Mouse (Mus musculus) embryonic facial prominence, embryonic 13.5 days (tissue): ENCODE measurements around the gene Chic2. TPM values are rescaled to one million over a fixed set of nuclear protein-coding genes. Genes with fewer than 3 reads are reported as not detected.

Experiments used
- ATAC-seq: fragments of 200-750 bp; cut with Nextera tagmentation; 2 replicates; pipeline ENCODE4 v1.8.0; 2017; ENCODE audit warnings: low read depth; ENCODE audit not compliant: insufficient number of reproducible peaks, insufficient read depth, low FRiP score, low TSS enrichment
- H3K27ac ChIP-seq: fragments of 300-500 bp; sonication (generic); 2 replicates; pipeline ENCODE4 v1.5.1; 2015; ENCODE audit warnings: moderate library complexity, mild to moderate bottlenecking, inconsistent platforms
- H3K27me3 ChIP-seq: fragments of 300-500 bp; sonication (generic); 2 replicates; pipeline ENCODE4 v1.6.1; 2015; ENCODE audit warnings: mild to moderate bottlenecking, inconsistent platforms
- H3K36me3 ChIP-seq: fragments of 300-500 bp; sonication (generic); 2 replicates; pipeline ENCODE4 v1.6.1; 2015; ENCODE audit warnings: mild to moderate bottlenecking, inconsistent platforms
- H3K4me1 ChIP-seq: fragments of 300-500 bp; sonication (generic); 2 replicates; pipeline ENCODE4 v1.6.1; 2015; ENCODE audit warnings: inconsistent platforms
- H3K4me2 ChIP-seq: fragments of 300-500 bp; sonication (generic); 2 replicates; pipeline ENCODE4 v1.6.1; 2015; ENCODE audit warnings: moderate library complexity, mild to moderate bottlenecking, inconsistent platforms
- H3K4me3 ChIP-seq: fragments of 300-500 bp; sonication (generic); 2 replicates; pipeline ENCODE4 v1.5.1; 2015; ENCODE audit warnings: mild to moderate bottlenecking, inconsistent platforms
- H3K9ac ChIP-seq: fragments of 300-500 bp; sonication (generic); 2 replicates; pipeline ENCODE4 v1.6.1; 2015; ENCODE audit warnings: mild to moderate bottlenecking, inconsistent platforms
- H3K9me3 ChIP-seq: fragments of 300-500 bp; sonication (generic); 2 replicates; pipeline ENCODE4 v1.6.1; 2016; ENCODE audit warnings: inconsistent platforms
- WGBS: fragments of 180-500 bp; shearing (Covaris S2); methylation state at CpG from one replicate; pipeline ENCODE4 v1.1.7; 2015; ENCODE audit warnings: mixed read lengths; 5-methylcytosine and 5-hydroxymethylcytosine counted together
- polyA plus RNA-seq: library from polyadenylated mRNA; unstranded; fragments of >200 nt; fragmentation: Nextera tagmentation; extraction: Ambion mirVana; gene quantifications from 2 replicates; pipeline ENCODE4 v1.2.1, GENCODE M21; 2015

Gene Chic2
- 34.0 and 40.5 TPM in 2 replicates for polyA plus RNA-seq

- H3K27ac ChIP-seq, result peak within 1 kb of the TSS; percentile 90
- peak within 1 kb of the TSS; percentile 86 for H3K4me2 ChIP-seq
- H3K9ac ChIP-seq, result peak within 1 kb of the TSS; percentile 98
- peak; percentile 85 for ATAC-seq
- peak within 1 kb of the TSS; percentile 94 for H3K4me3 ChIP-seq
- under 1% methylated on average over 39 of the region's 90 CpGs for WGBS
- H3K4me1 ChIP-seq, result peaks cover 23% of the 10 kb centered on the region
- H3K9me3 ChIP-seq, result no peaks in the 10 kb centered on the region
- no peaks in the 10 kb centered on the region for H3K27me3 ChIP-seq
- peaks cover 8% of the 10 kb centered on the region for H3K36me3 ChIP-seq
Observed at GRCm38 (mm10) chr5:75044310-75044904, at the start of gene Chic2. Gene Chic2 (minus strand): TSS chr5:75044774.

DNA sequence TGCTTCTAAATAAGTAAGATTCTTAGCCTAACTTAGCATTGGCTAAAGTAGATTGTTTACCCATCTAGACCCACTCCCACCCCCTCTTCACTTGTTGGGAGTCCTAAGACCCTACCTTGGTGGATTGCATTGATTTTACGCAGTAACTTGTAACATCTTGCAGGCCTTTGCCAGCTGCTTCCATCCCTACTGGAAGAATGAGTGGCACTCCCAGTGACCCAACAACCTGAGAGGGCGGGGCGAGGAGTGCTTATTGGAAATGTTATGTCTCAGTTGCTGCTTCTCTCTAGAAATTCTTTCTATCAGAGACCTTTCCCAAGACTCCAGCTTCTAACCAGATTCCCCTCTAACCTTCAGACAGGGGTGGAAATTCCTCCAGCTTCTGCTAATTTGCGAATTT, 41.3 kb upstream of the Chic2 start:
- Histone ChIP-seq H3K27ac (no peak overlapping the region), H3K27me3 (peaks cover 84% of the 10 kb centered on the region), H3K9ac (no peak overlapping the region), H3K9me3 (no peaks in the 10 kb centered on the region), H3K4me3 (no peak overlapping the region), H3K36me3 (no peaks in the 10 kb centered on the region), H3K4me1 (peaks cover 16% of the 10 kb centered on the region), H3K4me2 (no peak overlapping the region)
- 8% methylated on average over 4 of the region's 4 CpGs for WGBS
- no peak for ATAC-seq

GRCm38 (mm10) chr5:75085521-75085875, 40.9 kb upstream of the Chic2 start:
- ATAC-seq, result no peak
- WGBS, result 4% methylated on average over 17 of the region's 17 CpGs
- no peaks in the 10 kb centered on the region for H3K9me3 ChIP-seq

DNA sequence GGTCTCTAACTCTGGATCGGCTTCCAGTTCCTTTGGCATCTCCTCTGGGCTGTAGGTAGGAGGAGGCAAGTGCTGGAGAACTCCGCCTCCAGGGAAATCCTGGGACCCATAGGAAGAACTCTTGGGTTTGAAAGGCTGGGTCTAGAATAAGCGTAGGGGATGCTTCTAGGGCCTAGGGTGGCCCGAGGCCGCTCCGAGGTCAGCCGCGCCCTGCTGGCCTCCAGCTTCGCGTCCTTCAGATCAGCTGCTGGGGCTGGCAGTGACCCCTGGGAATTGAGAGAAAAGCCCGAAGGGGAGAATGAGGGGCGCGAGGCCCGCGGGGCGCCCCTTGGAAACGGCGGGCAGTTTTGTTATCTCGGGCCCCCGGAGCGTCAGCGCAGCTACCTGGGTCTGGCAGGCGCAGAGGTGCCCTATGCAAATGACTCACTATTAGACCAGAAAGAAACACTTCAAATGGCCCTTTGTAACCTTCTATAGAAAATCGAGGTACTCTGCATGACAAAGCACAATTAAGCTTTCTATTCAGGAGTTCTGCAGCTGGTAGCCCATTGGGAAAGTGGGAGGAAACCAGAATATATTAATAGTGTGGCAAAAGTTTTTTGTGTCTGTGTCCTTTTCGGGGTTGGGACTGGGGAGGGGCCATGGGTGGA, 40.4 kb upstream of the Chic2 start:
- no peak overlapping the region for H3K4me3 ChIP-seq
- H3K4me1 ChIP-seq, result peaks cover 16% of the 10 kb centered on the region
- no peak overlapping the region for H3K27ac ChIP-seq
- peaks cover 91% of the 10 kb centered on the region for H3K27me3 ChIP-seq
- no peak overlapping the region for H3K9ac ChIP-seq
- no peaks in the 10 kb centered on the region for H3K9me3 ChIP-seq
- WGBS, result 1% methylated on average over 25 of the region's 25 CpGs
- H3K4me2 ChIP-seq, result peak overlapping the region; percentile 18; the same call in 1 of the 2 replicates
- H3K36me3 ChIP-seq, result no peaks in the 10 kb centered on the region
- no peak for ATAC-seq

More at GRCm38 (mm10) chr5:75085521-75085875, 40.9 kb upstream of the Chic2 start:
- Histone ChIP-seq H3K27ac (no peak overlapping the region), H3K36me3 (no peaks in the 10 kb centered on the region), H3K4me2 (no peak overlapping the region), H3K4me3 (no peak overlapping the region), H3K27me3 (peaks cover 88% of the 10 kb centered on the region), H3K9ac (no peak overlapping the region), H3K4me1 (peaks cover 16% of the 10 kb centered on the region)

GRCm38 (mm10) chr5:75084393-75084870, 39.9 kb upstream of the Chic2 start:
- no peak overlapping the region for H3K9ac ChIP-seq
- peaks cover 16% of the 10 kb centered on the region for H3K4me1 ChIP-seq
- no peaks in the 10 kb centered on the region for H3K36me3 ChIP-seq
- H3K27ac ChIP-seq, result no peak overlapping the region
- no peak overlapping the region for H3K4me3 ChIP-seq
- WGBS, result 3% methylated on average over 8 of the region's 8 CpGs
- H3K4me2 ChIP-seq, result peak overlapping the region; percentile 40; the same call in 1 of the 2 replicates
- ATAC-seq, result no peak
- H3K27me3 ChIP-seq, result peaks cover 92% of the 10 kb centered on the region
- no peaks in the 10 kb centered on the region for H3K9me3 ChIP-seq

DNA sequence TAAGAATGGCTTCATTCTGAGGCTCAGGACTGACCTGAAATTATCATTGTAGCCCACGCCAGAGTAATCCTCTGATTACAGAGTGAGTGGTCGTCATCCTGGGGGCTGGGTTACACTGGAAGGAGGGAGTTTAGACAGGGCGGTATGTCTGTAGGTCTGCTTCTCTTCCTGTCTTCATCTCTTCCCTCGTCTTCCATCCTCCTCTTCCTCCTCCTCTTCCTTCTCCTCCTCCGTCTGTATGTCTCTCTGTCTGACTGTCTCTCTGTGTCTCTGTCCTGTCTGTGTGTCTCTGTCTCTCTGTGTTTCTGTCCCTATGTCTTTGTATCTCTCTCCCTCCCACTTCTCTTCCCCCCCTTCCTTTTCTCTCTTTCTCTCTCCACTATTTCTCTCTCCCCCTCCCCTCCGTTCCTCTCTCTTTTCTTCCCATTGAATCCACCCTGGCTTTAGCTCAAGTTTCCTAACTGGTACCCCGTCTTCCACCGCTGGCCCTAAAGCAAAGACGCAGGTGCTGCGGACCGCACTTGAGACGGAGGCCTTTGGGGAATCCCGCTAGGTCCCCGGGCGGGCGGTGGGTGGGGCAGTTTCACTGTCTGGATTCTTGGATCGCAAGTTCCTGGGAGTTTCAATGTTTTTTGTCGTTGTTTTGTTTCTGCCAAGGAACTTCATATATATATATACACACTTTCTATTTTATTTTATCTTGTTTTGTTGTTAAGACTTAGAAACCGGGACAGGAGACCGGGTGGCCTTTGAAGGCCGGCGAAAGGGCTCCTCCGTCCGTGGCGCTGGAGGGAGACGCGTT, 39.2 kb upstream of the Chic2 start:
- 1% methylated on average over 27 of the region's 27 CpGs for WGBS
- peak overlapping the region; percentile 40 for H3K4me2 ChIP-seq
- no peaks in the 10 kb centered on the region for H3K36me3 ChIP-seq
- ATAC-seq, result no peak
- H3K27me3 ChIP-seq, result peaks cover 99% of the 10 kb centered on the region
- no peaks in the 10 kb centered on the region for H3K9me3 ChIP-seq
- H3K4me3 ChIP-seq, result peak overlapping the region; percentile 9; the same call in 1 of the 2 replicates
- H3K4me1 ChIP-seq, result peaks cover 16% of the 10 kb centered on the region
- H3K27ac ChIP-seq, result no peak overlapping the region
- no peak overlapping the region for H3K9ac ChIP-seq

GRCm38 (mm10) chr5:75083061-75083460, 38.5 kb upstream of the Chic2 start:
- no peak for ATAC-seq
- Histone ChIP-seq H3K4me2 (no peak overlapping the region), H3K36me3 (no peaks in the 10 kb centered on the region), H3K9me3 (no peaks in the 10 kb centered on the region), H3K4me1 (peaks cover 16% of the 10 kb centered on the region), H3K27me3 (peaks cover 100% of the 10 kb centered on the region), H3K9ac (no peak overlapping the region), H3K4me3 (peak overlapping the region; percentile 1; the same call in 1 of the 2 replicates), H3K27ac (no peak overlapping the region)
- WGBS, result 1% methylated on average over 14 of the region's 14 CpGs

DNA sequence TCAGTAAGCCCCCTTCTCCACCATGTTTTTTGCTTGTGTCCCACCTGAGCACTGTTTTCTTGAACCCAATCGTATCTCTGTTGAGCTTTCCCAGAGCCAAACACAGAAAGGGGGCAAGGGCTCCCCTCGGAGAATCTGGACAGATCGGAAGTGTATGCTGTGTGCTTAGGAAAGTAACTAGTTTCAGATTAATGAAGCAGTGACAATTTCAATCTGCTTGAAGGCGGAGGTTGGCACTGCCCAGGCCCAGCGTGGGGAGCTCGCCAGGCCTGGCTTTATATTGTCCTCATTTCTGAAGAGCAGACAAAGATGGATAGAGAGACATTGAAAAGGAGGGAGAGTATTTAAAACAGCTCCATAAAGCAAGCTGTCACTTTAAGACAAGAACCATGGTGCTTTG, 37.9 kb upstream of the Chic2 start:
- H3K36me3 ChIP-seq, result no peaks in the 10 kb centered on the region
- 6% methylated on average over 6 of the region's 6 CpGs for WGBS

GRCm38 (mm10) chr5:75079564-75079963, 35.0 kb upstream of the Chic2 start:
- Histone ChIP-seq H3K9me3 (no peaks in the 10 kb centered on the region), H3K4me2 (no peak overlapping the region), H3K4me3 (no peak overlapping the region), H3K4me1 (peaks cover 28% of the 10 kb centered on the region), H3K27me3 (peaks cover 99% of the 10 kb centered on the region), H3K27ac (no peak overlapping the region), H3K9ac (no peak overlapping the region), H3K36me3 (no peaks in the 10 kb centered on the region)
- WGBS, result 1% methylated on average over 7 of the region's 7 CpGs
- ATAC-seq, result no peak

More for the DNA sequence above, 37.9 kb upstream of the Chic2 start:
- Histone ChIP-seq H3K27ac (no peak overlapping the region), H3K9ac (no peak overlapping the region), H3K4me1 (peaks cover 16% of the 10 kb centered on the region), H3K27me3 (peaks cover 99% of the 10 kb centered on the region), H3K9me3 (no peaks in the 10 kb centered on the region), H3K4me3 (no peak overlapping the region), H3K4me2 (no peak overlapping the region)
- no peak for ATAC-seq

GRCm38 (mm10) chr5:75077051-75077380, 32.4 kb upstream of the Chic2 start:
- H3K4me3 ChIP-seq, result no peak overlapping the region
- no peak overlapping the region for H3K27ac ChIP-seq
- 1% methylated on average over 19 of the region's 19 CpGs for WGBS
- peaks cover 17% of the 10 kb centered on the region for H3K4me1 ChIP-seq
- no peak for ATAC-seq
- H3K36me3 ChIP-seq, result no peaks in the 10 kb centered on the region
- no peak overlapping the region for H3K9ac ChIP-seq
- peaks cover 99% of the 10 kb centered on the region for H3K27me3 ChIP-seq
- H3K9me3 ChIP-seq, result no peaks in the 10 kb centered on the region
- H3K4me2 ChIP-seq, result no peak overlapping the region

- H3K4me2 ChIP-seq, result peak overlapping the region; percentile 56
- no peaks in the 10 kb centered on the region for H3K9me3 ChIP-seq
- peak overlapping the region; percentile 33 for H3K4me3 ChIP-seq
- no peaks in the 10 kb centered on the region for H3K36me3 ChIP-seq
- no peak overlapping the region for H3K27ac ChIP-seq
- H3K27me3 ChIP-seq, result peaks cover 99% of the 10 kb centered on the region
- H3K4me1 ChIP-seq, result peaks cover 21% of the 10 kb centered on the region
- no peak overlapping the region for H3K9ac ChIP-seq
- ATAC-seq, result no peak
- WGBS, result 1% methylated on average over 17 of the region's 17 CpGs
Observed at GRCm38 (mm10) chr5:75076326-75077050, 31.9 kb upstream of the Chic2 start.
